Mouse (Mus musculus) kidney, adult 18-20 months (tissue): ENCODE results near the gene Prdm10.

Source experiments
- DNase-seq: peaks from one replicate; pipeline ENCODE4 v3.0.0; 2021

Gene Prdm10

DNA sequence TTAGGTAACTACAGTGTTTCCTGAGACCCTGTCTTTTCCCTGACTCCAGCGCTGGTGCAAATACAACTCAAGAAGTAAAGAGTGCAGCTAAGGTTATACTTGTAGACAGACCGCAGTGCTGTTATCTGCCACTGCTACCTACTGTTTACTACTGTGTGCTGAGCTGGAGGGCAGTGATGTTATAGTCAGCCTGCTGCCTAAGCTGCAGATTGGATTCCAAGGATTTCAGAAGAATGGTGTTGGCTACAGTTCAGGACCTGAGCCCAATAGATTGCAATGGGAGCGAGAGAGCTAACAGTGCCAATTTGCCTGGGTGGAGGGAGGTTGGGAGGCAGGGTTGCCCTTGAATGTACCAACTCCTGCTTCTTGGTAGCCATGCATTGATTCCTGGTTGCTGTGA, 25.5 kb downstream of the Prdm10 start:
- no peak for DNase-seq

DNA sequence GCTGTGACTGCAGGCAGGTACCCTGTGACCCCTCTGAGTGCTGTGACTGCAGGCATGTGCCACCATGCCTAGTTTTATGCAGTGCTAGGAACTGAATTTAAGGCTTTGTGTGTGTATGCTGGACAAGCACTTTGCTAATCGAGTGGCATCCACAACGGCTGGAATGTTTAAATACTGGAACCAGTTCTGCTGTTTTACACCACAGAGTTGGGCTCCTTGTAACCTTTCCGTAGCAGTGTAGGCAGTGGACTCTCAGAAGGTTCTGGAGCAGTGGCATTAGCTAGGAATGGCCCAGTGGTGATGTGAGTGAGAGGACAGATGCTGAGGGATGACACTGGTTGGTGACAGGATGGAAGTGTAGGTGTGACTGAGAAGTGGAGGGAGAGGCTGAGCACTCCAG, 26.9 kb downstream of the Prdm10 start:
- DNase-seq: no peak

DNA sequence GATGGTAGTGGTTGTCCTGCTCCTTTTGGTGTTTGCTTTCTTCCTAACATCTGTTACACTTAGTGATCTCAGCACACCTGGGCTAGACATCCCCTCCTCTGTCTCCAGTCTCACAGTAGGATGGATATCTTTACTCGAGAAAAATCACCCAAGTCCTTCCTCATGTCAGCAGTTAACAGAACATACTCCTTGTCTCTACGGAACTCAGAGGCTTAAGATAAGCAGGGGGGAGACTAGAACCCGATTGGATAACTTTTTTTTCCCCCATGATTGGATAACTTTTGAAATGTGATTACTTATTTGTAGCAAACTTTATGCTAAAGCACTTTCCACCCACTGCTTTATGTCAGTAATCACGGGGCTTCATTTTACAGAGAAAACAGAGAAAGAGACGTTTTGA, 28.7 kb downstream of the Prdm10 start:
- no peak for DNase-seq

DNA sequence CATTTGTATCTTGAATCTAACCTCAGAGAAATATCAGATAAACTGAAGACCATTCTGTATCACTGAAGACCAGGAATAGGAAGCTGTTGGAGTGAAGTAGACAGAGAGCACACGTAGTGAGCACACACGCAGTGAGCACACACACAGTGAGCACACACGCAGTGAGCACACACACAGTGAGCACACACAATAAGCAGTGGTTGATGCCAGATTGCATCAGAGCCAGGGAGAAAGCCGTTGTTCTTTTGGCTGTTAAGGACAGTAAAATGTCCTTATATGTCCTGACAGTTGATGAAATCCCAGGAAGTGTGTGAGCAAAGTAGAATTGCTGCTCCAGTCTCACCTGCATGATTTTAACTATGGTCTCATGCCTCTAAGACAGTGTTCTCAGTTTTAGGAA, 30.3 kb downstream of the Prdm10 start:
- DNase-seq: no peak

DNA sequence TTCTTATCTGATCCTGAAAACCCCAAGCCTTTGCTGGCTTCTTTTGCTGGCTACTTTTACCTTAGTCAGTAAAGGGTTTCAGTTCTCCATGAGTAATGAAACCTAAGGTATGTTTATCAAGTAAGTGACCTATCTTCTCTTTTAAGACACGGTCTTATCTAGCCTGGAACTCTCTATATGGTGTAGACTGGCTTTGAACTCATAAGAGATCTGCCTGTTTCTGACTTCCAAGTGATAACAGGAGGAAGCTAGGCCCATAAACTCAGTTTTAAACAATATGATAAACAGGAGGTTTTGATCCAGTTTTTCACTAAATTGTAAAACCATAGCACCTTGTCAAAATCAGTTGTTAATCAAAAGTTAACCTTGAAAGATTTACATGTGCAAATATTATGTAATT, 33.5 kb downstream of the Prdm10 start:
- DNase-seq: no peak

DNA sequence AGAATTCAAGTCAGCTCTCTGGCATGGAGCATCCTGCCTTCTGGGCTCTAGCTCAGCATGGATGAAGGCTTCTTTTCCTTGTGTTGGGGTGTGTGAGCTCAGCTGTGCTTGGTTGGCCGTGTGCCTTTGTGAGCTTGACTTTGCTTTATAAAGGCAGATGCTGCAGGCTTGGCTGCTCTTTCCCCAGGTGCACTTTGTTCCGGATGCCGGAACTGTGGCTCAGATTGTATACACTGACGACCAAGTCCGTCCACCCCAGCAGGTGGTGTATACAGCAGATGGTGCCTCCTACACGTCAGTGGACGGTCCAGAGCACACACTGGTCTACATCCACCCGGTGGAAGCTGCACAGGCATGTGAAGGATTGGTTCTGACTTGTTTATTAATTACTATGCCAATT, 35.6 kb downstream of the Prdm10 start:
- DNase-seq: no peak

DNA sequence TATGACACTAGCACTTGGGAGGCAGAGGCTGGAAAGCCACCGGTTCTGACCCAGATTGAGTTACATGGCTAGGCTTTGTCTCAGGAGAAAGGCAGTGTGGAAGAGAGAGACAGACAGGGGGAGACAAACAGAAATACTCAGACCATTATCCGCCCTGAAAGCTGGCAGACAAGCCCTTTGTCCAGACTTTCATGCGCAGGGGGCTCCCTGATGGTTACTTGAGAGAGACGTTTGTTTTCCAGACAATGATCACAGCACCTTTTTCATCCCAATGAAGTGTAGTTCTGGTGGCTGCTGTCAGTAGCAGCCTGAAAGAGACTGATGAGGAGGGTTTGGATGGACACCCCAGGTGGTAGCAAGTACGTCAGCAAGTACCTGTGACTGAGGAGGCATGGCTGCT, 38.6 kb downstream of the Prdm10 start:
- DNase-seq: no peak

DNA sequence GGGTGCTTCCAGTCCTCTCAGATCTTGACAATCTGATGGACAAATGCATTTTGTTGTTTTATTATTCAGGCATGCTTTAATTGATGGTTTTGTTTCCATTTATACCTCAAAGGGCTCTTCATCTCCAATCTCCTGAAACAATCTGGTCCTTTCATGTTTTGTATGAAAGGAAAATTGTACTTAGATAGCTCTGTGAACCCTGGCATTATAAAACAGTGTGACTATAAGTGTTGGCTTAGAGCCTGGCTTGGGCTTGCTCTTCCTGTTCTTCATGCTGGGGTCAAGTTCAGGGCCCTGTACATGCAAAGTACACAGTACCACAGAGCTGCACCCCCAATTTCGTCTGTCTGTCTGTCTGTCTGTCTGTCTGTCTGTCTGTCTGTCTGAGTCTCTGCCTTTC, 40.4 kb downstream of the Prdm10 start:
- no peak for DNase-seq

DNA sequence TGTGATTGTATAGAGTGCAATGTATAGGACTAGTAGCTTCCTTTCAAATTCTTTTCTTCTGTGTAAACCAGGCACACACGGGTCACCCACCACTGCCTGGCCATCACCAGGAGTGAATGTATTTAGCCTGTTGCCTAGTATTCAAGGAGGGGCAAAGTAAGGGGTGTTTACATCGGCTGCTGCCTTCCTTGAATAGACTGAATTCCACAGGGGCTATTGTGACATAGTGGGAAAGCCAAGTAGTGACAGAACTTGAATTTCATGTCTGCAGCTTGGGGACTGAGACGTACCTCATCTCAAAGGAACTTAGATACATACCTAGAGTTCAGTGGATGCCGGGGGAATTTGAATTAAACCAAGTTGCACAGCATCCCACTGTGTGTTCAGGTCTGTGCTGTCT, 41.2 kb downstream of the Prdm10 start:
- no peak for DNase-seq

DNA sequence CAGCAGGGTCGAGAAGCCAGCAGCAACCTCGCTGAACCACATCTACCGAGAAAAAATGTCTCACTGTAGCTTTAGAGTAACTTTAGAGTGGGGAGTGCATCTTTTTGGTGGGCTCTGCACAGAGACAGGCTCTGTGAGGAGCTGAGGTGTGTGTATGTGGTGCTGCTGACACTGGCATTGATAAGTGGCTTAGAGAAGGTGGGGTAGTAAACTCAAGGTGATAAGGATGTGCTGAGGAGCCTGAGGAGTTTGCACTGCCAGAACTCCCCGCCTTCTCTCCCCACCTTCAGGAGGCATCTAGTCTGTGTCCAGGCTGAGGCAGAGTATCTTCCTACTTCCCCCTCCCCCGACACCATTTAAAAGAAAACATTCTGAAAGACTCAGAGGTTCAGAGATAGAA, 41.8 kb downstream of the Prdm10 start:
- DNase-seq: no peak

DNA sequence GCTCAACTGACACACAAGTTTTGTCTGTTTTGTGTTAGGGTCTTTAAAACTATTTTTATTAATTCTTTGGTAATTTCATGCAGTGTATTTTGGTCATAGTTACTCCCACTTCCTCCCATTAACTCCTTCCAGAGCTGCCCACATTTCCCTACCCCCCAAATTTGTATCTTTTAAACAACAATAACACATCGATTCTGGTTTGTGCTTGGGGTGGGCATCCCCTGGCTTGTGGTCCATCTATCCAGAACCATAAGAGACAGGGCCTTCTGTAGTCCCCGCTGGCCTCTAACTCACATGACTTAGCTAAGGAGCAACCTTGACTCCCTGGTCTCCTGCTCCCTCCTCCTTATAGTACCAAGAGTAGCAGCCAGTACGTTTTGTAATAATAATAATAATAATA, 50.5 kb downstream of the Prdm10 start:
- DNase-seq: no peak

DNA sequence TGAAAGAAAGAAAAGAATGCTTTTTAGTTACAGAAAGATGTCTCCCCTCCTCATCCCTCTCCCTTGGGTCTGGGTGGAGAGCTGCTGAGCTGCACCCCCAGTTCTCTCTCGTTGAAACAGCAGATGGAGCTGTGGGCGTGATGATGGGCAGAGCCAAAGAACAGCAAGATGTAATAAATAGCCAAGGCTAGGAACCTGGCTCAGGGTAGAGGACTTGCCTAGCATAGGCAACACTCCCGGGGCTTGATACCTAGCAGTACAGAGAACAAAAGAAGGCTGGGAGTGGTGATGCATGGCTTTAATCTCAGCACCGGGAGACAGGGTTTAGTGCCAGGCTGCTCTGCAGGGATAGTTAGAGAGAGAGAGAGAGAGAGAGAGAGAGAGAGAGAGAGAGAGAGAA, 50.9 kb downstream of the Prdm10 start:
- no peak for DNase-seq

DNA sequence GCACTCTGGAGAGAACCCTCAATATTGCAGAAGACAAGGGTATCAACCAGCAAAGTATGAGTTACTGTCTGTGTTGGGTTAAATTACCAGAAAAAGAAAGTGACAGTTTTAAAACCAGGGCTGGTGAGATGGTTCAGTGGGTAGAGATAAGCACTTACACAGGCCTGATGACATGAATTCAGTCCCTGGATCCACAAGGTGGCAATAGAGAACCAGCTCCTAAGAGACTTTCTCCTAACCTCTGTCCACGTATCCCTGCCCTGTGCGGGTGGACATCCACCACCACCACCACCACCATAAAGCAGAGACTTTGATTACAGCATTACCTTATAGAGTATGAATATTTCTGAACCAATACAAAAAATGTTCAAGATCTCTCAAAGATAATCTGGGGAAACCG, 51.6 kb downstream of the Prdm10 start:
- no peak for DNase-seq

DNA sequence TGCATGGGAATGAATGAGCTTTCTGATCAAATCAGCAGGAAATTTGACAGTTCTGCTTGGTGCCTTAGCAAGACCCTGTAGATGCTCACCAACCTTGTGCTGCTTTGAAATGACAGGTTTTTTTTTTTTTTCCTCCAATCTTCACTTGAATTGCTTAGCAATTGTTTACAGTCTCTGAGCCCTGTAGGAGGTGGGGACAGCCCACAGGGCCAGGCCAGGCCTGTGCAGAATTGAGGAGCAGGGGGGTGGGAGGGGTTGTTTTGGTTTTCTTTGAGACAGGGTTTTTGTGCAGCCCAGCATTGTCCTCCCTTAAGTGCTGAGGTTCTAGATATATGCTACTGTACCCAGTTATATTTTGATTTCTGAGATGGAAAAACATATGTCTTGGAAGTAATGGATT, 52.5 kb downstream of the Prdm10 start:
- DNase-seq: no peak

DNA sequence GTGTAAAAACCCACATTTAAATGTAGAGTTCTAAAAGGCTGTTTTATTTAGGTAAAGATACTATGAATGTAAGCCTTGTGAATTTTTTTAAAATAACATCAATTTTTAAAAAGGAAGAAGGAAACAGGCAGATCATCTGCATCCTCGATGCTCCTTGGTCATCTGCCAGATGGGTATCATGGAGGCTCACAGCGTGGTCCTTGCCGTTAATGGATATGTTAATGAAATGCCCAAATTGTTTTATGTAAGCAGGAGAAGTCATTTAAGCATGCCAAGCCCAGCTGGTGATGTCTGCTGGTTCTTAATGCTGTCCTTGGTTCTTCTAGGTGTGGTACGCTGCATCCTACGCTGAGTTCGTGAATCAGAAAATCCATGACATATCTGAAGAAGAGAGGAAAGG, 54.7 kb downstream of the Prdm10 start:
- DNase-seq: no peak

DNA sequence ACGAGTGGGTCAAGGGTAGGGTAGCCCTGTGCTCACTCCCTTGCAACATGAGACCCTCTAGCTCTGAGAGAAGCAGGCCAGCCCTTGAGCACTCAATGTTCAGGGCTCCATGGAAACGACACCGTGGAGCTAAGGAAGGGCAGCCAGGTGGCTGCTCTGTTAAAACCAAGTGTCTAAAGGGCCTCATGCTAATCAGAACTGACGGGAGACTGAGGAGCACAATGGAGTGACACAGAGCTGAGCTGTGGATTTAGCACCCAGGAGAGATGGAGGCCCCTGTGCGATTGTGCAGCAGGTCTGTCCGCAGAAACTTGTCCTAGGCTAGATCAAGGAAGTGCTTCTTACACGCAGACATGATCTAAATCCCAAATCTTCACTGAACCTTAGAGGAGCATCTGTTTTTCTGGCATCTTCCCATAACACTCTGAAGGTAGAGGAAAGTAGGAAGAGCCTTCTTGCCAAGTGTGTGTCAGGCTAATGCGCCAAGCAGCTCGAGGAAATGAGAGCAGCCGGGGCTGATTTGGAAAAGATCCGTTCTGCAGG, 64.0 kb downstream of the Prdm10 start:
- DNase-seq: no peak

DNA sequence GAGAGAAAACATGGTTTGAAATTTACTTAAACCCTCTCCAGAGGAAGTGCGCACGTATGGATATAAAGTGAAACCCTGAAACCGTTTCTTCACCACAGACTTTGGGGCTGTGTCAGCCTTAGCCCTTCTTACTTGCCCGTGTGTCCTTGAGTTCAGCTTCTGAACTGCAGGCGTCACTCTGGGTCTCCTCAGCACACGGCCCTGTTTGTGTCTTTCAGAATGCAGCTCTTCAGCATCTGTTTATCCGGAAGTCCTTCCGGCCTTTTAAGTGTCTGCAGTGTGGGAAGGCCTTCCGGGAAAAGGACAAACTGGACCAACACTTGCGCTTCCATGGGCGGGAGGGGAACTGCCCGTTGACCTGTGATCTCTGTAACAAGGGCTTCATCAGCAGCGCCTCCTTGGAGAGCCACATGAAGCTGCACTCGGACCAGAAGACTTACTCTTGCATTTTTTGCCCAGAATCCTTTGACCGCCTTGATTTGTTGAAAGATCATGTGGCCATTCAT, 66.3 kb downstream of the Prdm10 start:
- DNase-seq: peak; percentile 5

DNA sequence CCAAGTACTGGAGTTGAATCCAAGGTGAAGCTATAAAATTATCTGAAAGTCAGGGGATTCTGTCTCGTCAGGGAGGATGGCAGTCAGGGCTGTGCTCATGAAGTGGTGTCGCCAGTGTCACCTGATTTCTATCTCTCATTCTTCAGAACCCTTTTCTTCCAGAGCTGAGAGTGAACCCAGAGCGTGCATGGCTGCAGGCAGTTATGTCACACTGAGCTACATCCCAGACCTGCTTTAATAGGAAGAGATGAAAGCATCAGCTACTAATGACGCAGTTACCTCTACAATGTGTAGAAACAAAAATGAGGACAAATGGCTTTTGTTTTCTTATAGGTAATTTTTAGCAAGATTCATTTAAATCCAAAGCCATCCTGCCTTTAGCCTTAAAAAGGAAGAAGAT, 68.1 kb downstream of the Prdm10 start:
- DNase-seq: no peak

DNA sequence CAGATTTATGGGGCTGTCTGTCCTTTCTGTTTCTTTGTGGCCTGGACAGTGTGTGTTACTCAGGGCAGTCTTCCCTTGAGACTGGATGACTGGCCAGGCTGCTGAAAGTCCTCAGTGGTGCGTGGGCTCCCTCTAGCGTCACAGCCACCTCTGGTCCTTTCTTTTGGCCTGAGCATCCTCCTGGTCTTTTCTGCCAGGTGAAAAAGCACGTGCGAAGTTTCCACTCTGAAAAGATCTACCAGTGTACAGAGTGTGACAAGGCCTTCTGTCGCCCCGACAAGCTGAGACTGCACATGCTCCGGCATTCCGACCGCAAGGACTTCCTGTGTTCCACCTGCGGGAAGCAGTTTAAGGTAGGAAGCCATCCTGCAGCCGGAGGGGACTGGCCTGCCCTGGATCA, 68.6 kb downstream of the Prdm10 start:
- peak; percentile 78 for DNase-seq

DNA sequence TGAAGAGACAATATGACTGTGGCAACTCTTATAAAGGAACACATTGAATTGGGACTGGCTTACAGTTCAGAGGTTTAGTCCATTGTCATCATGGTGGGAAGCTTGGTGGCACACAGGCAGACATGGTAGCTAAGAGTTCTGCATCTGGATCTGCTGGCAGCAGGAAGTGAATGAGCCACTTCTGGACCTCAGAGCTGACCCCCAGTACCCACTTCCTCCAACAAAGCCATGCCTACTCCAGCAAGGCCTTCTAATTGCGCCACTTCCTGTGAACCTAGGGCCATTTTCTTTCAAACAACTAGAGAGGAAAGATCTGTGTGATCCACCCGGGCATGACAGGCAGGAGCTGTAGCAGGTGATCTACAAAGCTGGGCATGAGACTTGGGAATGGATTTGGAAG, 72.4 kb downstream of the Prdm10 start:
- DNase-seq: no peak

DNA sequence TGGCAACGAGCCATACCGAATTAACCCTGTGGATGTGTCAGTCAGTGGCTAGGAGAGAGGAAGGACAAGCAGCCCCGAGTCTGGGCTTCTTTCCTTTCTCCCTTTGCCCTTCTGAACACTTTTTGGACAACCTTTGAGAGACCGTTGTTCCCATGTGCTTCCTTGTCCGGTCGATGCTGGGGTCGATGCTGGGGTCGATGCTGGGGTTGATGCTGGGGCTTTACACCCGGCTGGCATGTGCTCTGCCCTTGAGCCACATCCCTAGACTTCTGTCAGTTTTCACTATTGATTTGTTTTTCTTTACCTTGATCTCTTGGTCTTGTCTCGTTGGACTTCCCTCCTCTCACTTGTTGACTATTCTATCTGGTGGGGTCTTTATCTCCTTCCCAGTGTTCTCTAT, 73.2 kb downstream of the Prdm10 start:
- no peak for DNase-seq

DNA sequence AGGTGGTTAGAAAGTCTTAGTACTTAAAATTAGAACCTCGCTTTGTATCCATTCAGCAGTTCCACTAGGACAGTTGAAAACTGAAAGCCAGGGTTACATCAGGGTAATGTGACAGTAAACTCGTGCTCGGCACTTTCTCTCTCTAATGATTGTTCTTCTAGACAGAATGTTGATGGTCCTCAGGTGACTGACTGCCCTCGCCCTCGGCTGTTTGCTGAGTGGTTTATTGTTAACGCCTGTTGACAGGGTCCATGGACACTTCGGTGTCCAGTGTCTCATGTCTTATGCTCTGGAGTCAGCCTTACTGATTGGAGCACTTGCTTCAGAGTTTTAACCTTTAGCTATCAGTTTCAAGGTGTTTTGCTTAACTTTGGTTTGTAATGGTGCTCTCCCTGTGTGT, 73.7 kb downstream of the Prdm10 start:
- DNase-seq: no peak

DNA sequence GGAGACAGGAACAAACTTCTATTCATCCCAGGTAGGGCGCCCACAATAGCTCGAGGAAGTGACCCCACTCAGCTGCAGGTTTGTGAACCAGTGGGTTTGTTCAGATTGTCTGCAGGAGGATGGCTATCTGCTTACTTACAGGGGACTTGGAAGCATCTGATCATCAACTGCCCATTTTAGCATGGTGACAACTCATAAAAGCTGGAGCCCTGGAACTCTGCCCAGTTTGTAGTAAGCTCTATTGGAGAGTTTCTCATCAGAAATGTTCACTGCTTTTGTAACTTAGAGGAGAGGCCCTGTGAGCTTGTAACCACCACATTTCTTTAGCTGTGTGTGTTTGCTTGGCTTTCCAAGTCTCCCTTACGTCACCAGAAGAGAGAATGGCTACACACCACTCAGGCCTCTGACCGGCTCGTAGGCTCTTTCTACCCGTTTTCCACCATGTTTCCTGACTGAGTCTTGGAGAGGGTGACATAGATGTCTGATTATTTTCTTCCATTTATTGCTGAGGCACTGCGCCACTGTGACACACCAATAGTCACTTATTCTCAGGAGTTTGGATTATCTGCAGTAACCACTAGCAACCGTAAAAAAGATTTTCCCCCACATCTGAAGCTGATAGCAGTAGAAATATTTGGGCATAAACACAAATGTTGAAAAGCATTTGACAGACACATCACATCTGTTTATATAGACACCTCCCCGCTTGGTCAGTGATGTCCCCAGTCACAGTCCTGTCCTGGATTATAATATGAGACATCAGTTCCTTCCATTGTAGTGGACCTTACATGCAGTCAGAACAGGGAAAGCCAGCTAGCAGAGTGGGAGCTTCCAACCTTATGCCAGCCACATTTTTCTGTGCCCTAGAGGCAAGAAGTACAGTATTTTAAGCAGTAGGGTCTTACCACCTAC, 83.6 kb downstream of the Prdm10 start:
- DNase-seq: no peak

DNA sequence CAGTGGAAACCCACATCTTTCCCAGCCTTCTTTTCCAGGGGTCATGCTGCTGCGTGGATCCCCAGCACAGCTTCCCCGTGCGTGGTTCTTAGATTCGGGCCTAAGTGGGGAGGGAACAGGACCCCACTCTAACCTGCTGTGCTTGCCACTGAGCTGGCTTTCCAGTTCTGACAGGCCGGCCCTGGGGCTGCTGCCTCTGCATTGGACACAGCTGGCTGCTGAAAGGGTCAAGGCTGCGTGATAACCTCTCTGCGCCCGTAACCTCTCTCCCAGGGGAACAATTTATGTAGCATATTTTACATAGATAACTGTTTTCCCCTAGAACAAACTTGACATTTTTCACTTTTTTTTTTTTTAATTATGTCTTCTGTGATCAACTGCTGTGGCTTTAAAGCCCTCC, 84.7 kb downstream of the Prdm10 start:
- no peak for DNase-seq

DNA sequence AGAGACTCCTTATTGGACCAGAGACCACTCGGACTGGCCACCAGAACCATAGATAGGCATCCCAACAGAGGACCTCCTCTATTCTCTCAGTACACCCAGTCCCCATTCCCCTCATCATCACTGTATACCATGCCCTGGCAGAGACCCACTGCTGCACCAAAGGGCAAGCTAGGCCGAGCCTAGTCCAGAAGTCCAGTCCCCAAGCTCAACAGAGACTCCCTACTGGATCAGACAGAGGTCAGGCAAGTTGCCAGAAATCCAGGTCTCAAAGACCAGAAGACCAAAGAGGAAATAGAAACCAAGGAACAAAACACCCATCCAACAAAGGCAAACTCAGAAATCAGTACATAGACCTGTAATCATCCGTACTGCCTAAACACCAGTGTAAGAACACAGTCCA, 91.4 kb downstream of the Prdm10 start:
- DNase-seq: no peak
